21 mouse cellular contexts compared by ENCODE assay signal in genomic region chr8:47650853-47651252, GRCm38 (mm10).
"Had no signal": no experiment of that assay in that cellular context is flagged by ENCODE, and none has a peak within 500 bp of the region (broad histone marks: within the 10 kb centered on the region; RNA-seq: fewer than 3 reads in every experiment).

No protein-coding gene starts in this region.

- H3K27ac ChIP-seq: kidney, postnatal 0 days; limb, embryonic 12.5 days; limb, embryonic 15.5 days; liver, embryonic 14.5 days; macrophage; midbrain, embryonic 13.5 days; stomach, postnatal 0 days had no signal

- H3K4me2 ChIP-seq: limb, embryonic 12.5 days; limb, embryonic 15.5 days; liver, embryonic 11.5 days; lung, embryonic 14.5 days; midbrain, embryonic 13.5 days had no signal

- DNase-seq: kidney, adult 8-10 months; kidney, postnatal 25 days; left cerebral cortex, postnatal 4 days; liver, postnatal 0 days; lung, embryonic 14.5 days; right cerebral cortex, adult 18-20 months; right cerebral cortex, postnatal 14 days; right cerebral cortex, postnatal 4 days; thymus, adult 2 months; thymus, postnatal 14 days; thymus, postnatal 4 days had no signal

- H3K4me3 ChIP-seq: limb, embryonic 12.5 days; limb, embryonic 15.5 days; midbrain, embryonic 13.5 days had no signal

- ATAC-seq: intestine, postnatal 0 days; liver, postnatal 0 days; lung, postnatal 0 days; midbrain, embryonic 13.5 days had no signal

- H3K4me1 ChIP-seq: limb, embryonic 12.5 days; limb, embryonic 15.5 days; midbrain, embryonic 13.5 days had no signal

- H3K36me3 ChIP-seq: limb, embryonic 12.5 days; limb, embryonic 15.5 days had no signal

- H3K9me3 ChIP-seq: limb, embryonic 15.5 days had no signal

- H3K27me3 ChIP-seq: limb, embryonic 12.5 days; limb, embryonic 15.5 days; midbrain, embryonic 13.5 days had no signal

- H3K9ac ChIP-seq: limb, embryonic 12.5 days; limb, embryonic 15.5 days; liver, embryonic 14.5 days; liver, postnatal 0 days; lung, embryonic 14.5 days; midbrain, embryonic 13.5 days had no signal
